Mouse (Mus musculus) adipocyte (in vitro differentiated cells): Measurements from ENCODE around the gene Nup93.

Experiments
- DNase-seq: peaks from one replicate; pipeline ENCODE4 v3.0.0-alpha.2; 2016; ENCODE audit warnings: low spot score

Gene Nup93

GRCm38 (mm10) chr8:94186542-94186941 is 27.8 kb upstream of the Nup93 start:
- DNase-seq = no peak

- no peak for DNase-seq
These were observed 26.9 kb upstream of the Nup93 start for GRCm38 (mm10) chr8:94187290-94188002.

DNA sequence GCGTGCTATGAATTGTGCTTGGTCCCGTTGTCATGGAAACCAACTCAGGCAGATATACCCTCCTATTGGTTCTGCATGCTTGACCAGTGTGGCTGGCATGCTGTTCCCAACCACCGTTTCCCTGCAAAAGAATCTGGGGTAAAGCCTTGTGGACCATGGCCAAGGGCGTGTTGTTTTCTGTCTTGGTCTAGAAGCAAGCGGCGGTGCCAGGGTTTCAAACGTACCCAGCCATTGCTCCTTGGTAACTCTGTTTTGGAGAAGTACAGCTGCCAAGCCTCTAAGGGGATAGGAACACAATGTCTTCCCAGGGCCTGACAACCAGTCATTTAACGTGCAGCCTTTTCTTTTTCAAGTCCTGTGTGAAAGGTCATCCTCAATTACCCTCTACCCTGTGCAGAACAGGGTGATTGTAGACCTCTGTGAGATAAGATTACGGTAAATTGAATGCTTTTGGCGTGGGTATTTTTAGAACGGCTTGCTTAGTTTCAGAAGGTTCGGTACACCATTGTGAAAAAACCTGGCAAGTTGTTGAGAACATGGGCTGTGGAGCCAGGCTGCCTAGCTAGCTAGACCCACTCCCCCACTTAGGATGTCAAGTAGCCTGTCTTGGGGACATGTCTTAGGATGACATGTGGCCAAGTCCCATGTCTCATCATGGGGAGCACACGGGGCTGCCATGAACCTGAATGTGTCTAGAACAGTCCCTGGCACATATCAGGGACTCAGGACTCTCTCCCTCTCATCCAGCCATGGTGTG is 24.9 kb upstream of the Nup93 start:
- peak; percentile 90 for DNase-seq

GRCm38 (mm10) chr8:94191101-94191691 is 23.2 kb upstream of the Nup93 start:
- no peak for DNase-seq

DNA sequence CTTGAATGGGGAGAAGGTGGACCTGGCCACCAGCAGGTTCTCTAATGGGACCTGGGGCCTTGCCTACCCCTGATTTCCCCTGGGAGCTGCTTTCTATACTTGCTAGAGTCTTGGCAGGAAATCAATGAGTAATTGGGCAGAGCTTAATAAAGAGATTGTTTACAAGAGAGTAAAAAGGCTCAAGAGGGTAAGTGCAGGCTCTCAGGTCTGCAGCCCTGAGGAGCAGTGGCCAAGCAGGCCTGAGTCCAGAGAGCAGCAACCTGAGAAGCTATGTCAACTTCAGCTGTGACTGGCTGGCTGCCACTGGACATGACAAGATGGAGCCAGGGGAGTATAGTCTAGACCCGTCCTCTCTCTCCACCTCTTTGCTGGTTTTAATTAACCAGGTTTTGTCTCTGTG is 21.4 kb upstream of the Nup93 start:
- peak; percentile 55 for DNase-seq

DNA sequence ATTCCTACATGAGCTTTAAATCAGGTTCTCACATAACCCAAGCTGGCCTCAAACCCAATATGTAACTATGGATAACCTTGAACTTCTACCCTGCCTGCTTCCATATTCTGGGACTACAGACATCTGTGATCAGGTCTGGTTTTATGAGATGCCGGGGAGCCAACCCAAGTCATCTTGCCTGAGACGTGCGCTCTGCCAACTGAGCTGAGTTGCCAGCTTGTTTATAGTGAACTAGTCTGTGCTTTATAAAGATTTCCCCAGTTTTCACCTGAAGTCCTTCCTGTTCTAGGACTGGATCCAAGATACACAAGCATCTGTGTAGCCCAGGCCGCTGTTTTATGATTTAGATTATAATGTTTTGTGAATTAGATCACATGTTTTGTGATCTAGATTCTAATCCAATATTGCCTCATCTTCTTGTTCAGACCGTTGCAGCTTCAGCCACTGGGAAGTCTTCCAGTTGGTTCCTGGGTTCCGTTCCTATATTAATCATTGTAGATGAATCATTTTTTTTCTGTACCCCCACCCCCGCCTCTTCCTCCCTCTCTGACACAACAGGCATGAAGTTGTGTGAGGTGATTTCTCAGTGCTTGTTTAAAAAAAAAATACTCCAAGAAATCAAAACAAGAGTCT is 19.7 kb upstream of the Nup93 start:
- DNase-seq = peak; percentile 75

GRCm38 (mm10) chr8:94199202-94199869 is 15.0 kb upstream of the Nup93 start:
- peak; percentile 87 for DNase-seq

GRCm38 (mm10) chr8:94204043-94204442 is 10.3 kb upstream of the Nup93 start:
- no peak for DNase-seq

DNA sequence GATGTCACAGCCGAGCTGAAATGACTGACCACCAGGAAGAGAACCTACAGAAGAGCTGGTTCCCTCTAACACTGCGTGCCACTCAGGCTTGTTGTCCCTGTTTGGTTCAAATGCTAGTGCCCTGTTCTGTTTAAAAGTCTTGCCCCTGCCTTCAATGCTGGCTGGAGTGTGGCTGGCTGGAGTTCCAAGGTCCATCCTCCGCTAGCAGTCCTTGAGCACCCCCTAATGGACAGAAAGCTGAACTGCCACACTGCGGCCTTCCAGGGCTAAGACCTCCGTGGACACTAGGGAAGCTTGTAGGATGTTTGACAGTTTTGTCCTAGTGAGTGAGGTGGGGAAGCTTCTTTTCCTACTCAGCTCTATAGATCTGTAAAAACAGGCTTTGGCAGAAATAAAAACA is 8.6 kb upstream of the Nup93 start:
- peak; percentile 84 for DNase-seq

DNA sequence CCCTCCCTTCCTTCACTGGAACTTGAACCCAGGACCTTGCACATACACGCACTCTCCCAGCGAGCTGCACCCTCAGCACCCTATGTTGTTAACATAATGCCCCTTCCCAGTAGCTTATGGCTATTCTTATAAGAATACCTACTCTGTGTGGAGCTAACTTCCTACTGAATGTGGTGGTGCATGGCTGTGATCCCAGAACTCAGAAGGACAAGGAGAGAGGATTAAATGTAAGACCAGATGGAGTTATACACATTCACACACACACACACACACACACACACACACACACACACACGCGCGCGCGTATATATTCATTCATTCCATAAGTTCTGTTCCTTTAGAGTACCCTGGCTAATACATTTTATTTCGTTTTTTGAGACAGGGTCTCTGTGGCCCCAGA is 8.1 kb upstream of the Nup93 start:
- DNase-seq = no peak

DNA sequence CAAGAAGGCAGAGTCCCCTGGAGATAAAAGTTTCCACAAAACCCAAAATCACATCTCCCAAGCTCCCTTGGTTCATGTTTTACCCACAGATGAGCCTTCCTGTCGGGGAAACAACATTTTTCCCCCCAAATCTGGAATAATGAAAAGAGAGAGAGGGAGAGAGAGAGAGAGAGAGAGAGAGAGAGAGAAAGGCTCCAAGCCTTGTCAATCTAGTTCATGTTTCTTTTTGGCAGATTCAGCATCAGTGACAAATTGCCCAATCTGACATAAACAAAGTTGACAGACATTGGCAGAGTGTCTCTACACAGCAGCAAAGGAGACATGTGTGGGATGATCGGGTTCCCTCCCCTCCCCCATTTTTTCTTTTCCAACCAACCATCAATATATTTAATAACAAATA is 6.9 kb upstream of the Nup93 start:
- peak; percentile 72 for DNase-seq

DNA sequence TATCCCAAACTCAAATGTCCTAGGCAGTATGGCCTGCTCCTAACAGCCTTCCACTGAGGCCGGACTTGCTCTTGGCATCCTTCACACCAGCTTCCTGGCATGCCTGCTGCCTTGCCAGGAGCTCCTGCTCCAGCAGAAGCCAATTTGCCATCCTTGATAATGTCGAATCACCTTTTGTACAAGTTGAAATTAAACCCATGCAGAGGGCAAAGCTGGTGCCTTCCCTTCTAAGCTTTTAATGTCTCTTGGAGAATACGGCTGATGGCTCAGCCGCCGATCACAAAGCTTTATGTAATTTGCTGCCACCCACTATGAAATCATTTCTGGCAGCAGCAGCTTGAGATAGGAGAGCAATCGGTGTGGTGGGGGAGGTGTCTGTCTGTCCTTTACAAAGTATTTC is 4.7 kb upstream of the Nup93 start:
- no peak for DNase-seq

- no peak for DNase-seq
These were observed 4.1 kb upstream of the Nup93 start for GRCm38 (mm10) chr8:94210225-94210624.

DNA sequence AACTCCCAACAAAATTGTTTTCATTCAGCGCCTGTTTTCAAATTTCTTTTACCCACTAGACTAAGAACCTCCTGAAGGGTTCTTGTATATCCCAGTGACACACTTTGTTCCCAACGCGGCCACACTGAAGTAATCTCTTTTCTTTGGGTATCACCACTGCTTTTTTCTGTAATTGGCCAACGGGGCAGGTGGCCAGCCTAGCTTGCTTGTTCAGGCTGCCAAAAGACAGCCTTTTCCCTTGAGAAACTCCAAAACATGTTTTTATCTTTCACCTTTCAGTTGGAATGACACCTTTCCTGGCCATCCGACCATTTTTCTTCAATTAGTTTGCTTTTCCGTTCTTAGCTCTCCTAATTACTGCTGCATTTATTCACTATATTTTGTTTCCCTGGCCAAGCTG is 545 bp upstream of the Nup93 start:
- peak; percentile 18 for DNase-seq

GRCm38 (mm10) chr8:94227381-94227939 is 13.1 kb downstream of the Nup93 start:
- DNase-seq = no peak

DNA sequence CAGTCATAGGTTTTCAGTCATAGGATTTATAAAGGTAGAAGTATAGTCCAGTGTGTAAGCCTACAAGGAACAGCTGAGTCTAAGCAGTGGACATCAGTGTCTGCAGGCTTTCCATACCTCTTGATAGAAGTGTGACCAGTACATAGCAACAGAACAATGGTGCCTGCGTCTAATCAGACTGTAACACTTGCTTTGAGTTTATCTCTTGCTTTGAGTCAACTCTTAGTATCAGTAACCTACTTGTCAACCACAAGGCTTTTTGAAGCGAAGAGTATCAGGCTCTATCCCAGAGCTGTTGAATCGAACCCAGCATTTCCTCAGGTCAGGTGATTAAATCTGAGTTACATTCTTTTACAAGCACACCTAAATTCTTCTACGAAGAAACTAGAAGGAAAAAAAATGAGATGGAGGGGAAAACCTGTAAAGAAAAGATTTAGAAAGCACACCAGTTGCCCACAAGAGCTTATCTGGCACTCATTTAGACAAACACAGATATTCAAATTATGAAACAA is 25.9 kb downstream of the Nup93 start:
- no peak for DNase-seq

DNA sequence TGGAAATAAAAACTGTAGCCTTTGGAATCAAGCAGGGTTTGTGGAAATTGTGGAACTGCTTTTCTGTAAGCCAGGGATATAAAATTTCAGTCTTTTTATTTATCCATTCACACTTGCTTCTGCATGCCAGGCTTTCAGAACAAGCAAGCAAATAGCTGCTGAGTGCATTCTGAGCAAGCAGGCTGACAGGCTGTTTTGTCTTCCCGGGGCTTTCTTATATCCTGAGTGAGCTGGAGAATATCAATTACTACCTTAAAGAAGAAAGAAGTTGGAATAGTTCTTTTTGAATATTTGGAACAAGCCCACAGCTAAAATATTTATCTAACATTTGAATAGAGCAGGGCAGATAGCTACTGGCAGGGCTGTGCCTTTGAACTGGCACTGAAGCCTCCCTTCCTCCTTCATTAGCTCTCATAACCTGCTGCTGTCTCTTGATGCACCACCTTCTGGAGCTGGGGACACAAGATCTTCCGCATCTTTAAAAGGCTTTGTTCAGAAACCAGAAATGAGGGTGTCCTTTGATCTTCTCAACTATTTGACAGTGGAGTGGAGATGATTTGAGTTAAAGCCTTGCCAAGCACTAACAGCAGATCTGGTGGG is 35.6 kb downstream of the Nup93 start:
- no peak for DNase-seq

- DNase-seq = no peak
These were observed 44.5 kb downstream of the Nup93 start for GRCm38 (mm10) chr8:94258881-94259280.

DNA sequence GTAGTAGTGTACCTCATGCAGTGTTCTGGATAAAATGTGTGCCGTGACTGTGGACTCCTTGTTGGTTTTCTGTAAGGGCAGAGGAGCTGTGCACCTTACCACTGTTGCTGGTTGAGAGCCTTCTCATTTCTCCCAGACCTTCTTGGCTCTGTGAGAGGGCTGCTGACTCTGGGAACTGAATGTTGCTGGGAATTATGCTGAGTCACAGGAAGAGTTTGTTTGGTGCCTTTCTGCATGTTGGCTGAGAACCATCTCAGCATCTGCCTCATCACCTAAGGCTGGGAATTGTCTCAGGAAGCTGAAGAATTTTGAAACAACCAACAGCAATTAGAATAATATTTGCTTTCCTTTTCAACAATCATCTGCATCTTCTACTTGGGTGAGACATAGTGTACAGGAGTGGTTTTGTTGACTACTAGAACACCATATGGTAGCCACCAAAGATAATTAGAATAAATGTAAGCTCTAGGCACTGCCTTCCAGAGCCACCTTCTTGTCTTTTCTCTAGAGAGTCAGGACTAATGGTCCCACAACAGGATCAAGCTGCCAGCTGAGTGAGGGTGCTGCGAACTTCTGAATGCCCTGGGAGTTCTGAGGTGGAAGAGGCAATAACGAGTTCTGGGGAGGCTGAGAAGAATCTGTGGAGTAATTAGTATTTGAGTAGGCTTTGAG is 48.4 kb downstream of the Nup93 start:
- DNase-seq = peak; percentile 72

GRCm38 (mm10) chr8:94266344-94267191 is 52.2 kb downstream of the Nup93 start:
- no peak for DNase-seq
